Mouse (Mus musculus) ES-Bruce4 (cell line): Measurements from ENCODE around the gene Trmt1. TPM values are rescaled to one million over a fixed set of nuclear protein-coding genes. Genes with fewer than 3 reads are reported as not detected.
A peak's percentile ranks its signal among the peaks of the same experiment; 100 is the strongest.

Experiments used
- H3K27ac ChIP-seq: 2 replicates; pipeline ENCODE4 v1.5.1; 2012; ENCODE audit warnings: low read length, inconsistent platforms; ENCODE audit not compliant: insufficient read depth
- H3K27me3 ChIP-seq: 2 replicates; pipeline ENCODE4 v1.6.1; 2012; ENCODE audit warnings: mild to moderate bottlenecking, low read length, inconsistent platforms; ENCODE audit not compliant: control insufficient read depth, poor library complexity, insufficient read depth, severe bottlenecking
- H3K36me3 ChIP-seq: 2 replicates; pipeline ENCODE4 v1.6.1; 2012; ENCODE audit warnings: inconsistent platforms, mild to moderate bottlenecking, low read length, moderate library complexity; ENCODE audit not compliant: control insufficient read depth, poor library complexity, insufficient read depth, severe bottlenecking
- H3K4me1 ChIP-seq: one replicate; pipeline ENCODE4 v1.8.1; 2011; ENCODE audit warnings: low read length; ENCODE audit not compliant: control insufficient read depth, insufficient read depth
- H3K4me3 ChIP-seq: 2 replicates; pipeline ENCODE4 v1.5.1; 2011; ENCODE audit warnings: low read depth, mild to moderate bottlenecking, low read length
- H3K9ac ChIP-seq: 2 replicates; pipeline ENCODE4 v1.6.1; 2012; ENCODE audit warnings: low read depth, mild to moderate bottlenecking, inconsistent platforms; ENCODE audit not compliant: poor library complexity, severe bottlenecking
- H3K9me3 ChIP-seq: replicated peaks from 2 replicates; pipeline ENCODE4 v1.6.1; 2012; ENCODE audit warnings: mild to moderate bottlenecking, low read length, inconsistent platforms; ENCODE audit not compliant: control insufficient read depth, poor library complexity, insufficient read depth, severe bottlenecking
- CTCF ChIP-seq: IDR thresholded peaks from one replicate; pipeline ENCODE4 v1.8.1; 2011; ENCODE audit warnings: low read depth, low read length
- EP300 ChIP-seq: IDR thresholded peaks from 2 replicates; pipeline ENCODE4 v1.6.1; 2011; ENCODE audit warnings: low read depth, low read length; ENCODE audit not compliant: insufficient read depth
- POLR2A ChIP-seq: IDR thresholded peaks from one replicate; pipeline ENCODE4 v1.8.1; 2011; ENCODE audit warnings: low read length; ENCODE audit not compliant: insufficient read depth
- polyA plus RNA-seq: library from polyadenylated mRNA; stranded (reverse); fragments of >200 nt; gene quantifications from 2 replicates; pipeline ENCODE4 v1.2.4, GENCODE M21; 2011; ENCODE audit warnings: low read depth; ENCODE audit not compliant: missing spikeins, insufficient read depth, insufficient read length

Trmt1 gene
- 77.6 and 79.8 TPM in 2 replicates for polyA plus RNA-seq

DNA sequence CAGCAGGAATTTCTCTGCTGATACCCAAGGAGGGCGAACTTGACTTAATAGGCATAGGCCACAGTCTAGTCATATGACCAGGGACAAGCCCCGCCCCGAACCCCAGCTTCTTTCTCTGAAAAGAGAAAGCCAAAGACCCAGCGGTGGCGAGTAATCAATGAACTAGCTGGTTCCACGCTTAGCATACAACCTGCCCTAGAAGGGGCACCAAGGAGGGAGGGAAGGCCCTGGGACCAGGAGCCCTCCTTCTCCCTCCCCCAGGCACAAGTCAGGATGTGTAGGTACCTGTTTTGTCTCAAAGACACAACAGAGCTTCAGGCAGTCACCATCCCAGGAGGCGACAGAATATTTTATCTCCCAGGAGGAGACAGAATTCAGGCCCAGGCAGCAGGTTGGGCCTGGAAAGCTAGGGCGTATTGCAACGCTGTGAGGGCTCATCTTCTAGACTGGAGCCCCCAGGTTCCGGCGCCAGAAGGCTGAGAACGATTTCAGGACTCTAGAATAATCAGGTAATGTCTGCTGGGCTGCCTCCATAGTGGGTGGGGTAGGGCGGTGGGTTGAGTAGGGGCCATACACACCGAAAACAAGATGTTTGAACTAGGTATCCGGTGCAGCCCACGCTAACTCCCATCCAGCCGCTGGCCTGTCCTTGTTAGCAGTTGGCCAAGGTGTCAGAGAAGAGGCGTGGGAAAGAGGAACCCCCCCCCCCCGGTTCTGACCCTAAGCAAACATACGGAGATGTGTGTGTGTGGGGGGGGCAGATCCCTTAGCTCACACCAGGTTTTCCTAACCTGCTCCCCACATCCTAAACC lies at the start of gene Trmt1:
TSS of gene Trmt1 (plus strand) at position 117 of the 812 bp plus-strand sequence.
- H3K36me3 ChIP-seq: peaks cover 26% of the 10 kb centered on the region
- H3K9me3 ChIP-seq: no peaks in the 10 kb centered on the region
- H3K9ac ChIP-seq: peak within 1 kb of the TSS; percentile 100
- peaks cover 3% of the 10 kb centered on the region for H3K4me1 ChIP-seq
- H3K4me3 ChIP-seq: peak within 1 kb of the TSS; percentile 73
- no peak for TF ChIP-seq POLR2A
- H3K27me3 ChIP-seq: no peaks in the 10 kb centered on the region
- H3K27ac ChIP-seq: peak within 1 kb of the TSS; percentile 95

DNA sequence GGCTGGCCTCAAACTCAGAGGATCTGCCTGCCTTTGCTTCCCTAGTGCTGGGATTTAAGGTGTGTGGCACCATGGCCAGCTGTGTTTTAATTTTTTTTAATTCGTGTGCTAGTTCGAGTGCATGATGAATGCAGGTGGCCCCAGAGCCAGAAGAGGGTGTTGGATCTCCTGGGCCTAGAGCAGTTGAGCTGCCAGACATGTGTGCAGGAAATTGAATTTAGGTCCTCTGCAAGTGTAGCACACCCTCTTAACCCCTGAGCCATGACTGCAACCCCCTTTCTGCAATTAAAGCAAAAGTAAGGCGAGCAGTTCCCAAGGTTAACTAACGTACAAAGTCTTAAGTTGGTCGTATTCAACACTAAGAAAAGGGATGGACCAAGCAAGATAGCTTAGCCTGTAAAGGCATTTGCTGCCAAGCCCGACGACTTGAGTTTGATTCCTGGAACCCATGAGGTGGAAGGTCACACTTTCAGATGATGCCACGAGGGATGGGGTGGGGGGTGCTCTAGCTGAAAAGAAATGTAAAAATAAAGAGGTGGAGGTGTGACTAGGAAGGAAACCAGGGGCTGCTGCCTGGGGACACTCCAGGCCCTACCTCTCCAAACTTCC lies 48.1 kb upstream of the Trmt1 start:
- TF ChIP-seq EP300: no peak
- no peak for TF ChIP-seq POLR2A
- TF ChIP-seq CTCF: no peak
- peak overlapping the region; percentile 43 for H3K27ac ChIP-seq
- H3K9ac ChIP-seq: peak overlapping the region; percentile 92
- no peaks in the 10 kb centered on the region for H3K27me3 ChIP-seq
- H3K4me1 ChIP-seq: peaks cover 11% of the 10 kb centered on the region
- peak overlapping the region; percentile 58 for H3K4me3 ChIP-seq
- no peaks in the 10 kb centered on the region for H3K36me3 ChIP-seq
- H3K9me3 ChIP-seq: no peaks in the 10 kb centered on the region

DNA sequence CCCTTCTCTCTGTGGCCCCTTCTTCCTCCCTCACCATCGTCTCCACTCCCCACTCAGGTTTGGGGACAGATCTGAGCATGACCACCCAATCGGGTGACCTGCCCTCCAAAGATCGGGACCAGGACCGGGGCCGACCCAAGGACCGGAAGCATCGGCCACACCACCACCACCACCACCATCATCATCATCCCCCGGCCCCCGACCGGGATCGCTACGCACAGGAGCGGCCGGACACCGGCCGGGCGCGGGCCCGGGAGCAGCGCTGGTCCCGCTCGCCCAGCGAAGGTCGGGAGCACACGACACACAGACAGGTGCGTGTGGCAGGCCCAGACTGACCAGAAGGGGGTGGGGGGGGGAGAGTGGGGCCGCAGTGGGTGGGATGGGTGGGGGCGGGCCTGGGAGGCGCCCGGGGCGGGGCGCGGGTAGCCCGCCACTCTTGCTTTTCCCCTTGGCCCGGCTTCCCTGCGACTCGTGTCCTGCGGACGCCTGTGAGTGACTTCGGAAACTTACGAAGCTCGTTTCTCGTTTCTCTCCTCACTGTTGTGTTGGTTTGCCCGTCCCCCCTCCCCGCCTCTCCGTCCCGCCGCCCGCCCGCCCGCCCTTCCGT lies 47.4 kb upstream of the Trmt1 start:
- TF ChIP-seq CTCF (no peak), POLR2A (no peak), EP300 (no peak)
- peak overlapping the region; percentile 43 for H3K27ac ChIP-seq
- H3K27me3 ChIP-seq: no peaks in the 10 kb centered on the region
- no peaks in the 10 kb centered on the region for H3K9me3 ChIP-seq
- H3K9ac ChIP-seq: peak overlapping the region; percentile 92
- peak overlapping the region; percentile 58 for H3K4me3 ChIP-seq
- no peaks in the 10 kb centered on the region for H3K36me3 ChIP-seq
- H3K4me1 ChIP-seq: peaks cover 11% of the 10 kb centered on the region

DNA sequence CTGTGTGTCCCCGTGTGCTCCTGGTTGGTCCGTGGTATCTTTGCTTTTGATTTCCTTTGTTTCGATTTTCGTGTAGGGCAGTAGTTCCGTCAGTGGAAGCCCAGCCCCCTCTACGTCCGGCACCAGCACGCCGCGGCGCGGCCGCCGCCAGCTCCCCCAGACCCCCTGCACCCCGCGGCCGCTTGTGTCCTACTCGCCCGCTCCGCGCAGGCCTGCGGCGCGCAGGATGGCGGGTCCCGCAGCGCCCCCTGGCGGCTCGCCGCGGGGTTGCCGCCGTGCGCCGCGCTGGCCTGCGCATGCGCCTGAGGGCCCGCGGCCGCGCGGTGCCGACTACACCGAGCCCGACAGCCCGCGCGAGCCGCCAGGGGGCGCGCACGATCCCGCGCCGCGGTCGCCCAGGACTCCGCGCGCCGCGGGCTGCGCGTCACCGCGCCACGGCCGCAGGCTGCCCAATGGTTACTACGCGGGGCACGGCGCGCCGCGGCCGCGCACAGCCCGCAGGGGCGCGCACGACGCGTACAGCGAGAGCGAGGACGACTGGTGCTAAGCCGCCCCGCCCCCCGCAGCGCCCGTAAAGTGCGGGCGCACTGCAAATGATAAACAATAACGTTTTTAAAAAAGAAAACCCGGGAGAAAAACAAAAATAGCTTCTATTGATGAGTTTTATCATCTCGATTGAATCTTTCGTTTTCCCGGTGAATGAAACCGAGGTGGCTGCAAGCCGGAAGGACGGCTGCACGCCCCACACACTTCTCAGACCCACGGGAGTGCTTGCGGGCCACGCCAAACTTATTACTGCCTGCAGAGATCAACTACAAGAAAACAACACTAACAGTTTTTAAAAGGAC lies 46.7 kb upstream of the Trmt1 start:
- Histone ChIP-seq H3K4me1 (peaks cover 11% of the 10 kb centered on the region), H3K27me3 (no peaks in the 10 kb centered on the region), H3K9ac (peak overlapping the region; percentile 92), H3K27ac (peak overlapping the region; percentile 46), H3K9me3 (no peaks in the 10 kb centered on the region), H3K4me3 (peak overlapping the region; percentile 73), H3K36me3 (no peaks in the 10 kb centered on the region)
- TF ChIP-seq POLR2A (peak; percentile 25), EP300 (no peak), CTCF (peak; percentile 47)

DNA sequence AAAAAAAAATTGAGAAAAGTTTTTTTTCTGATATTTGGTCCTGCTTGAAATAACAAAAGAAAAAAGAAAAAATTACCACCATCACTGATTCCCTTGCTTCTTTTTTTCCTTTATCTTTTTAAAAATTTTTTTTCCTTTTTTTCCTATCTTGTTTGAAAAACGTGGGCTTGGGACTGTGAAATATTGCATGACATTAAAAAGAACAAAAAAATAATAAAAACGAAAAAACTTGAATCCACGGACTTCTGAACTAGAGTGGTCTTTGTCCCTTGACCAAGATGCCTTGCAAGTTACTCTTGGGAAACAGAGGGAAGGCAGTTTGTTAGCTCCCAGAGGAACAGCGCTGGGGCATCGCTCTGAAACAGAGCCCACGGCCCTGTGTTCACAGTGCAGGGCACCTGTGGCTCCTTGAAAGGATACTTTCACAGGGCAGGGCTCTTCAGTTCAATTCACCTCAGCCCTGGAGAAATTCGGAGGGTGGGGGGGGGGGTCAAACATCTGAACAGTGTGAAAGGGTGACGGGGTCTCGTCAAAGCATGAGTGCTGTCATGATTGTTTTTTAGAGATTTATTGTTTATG lies 46.0 kb upstream of the Trmt1 start:
- H3K9ac ChIP-seq: peak overlapping the region; percentile 63
- TF ChIP-seq EP300: no peak
- no peak for TF ChIP-seq POLR2A
- TF ChIP-seq CTCF: no peak
- no peaks in the 10 kb centered on the region for H3K27me3 ChIP-seq
- peaks cover 4% of the 10 kb centered on the region for H3K4me1 ChIP-seq
- no peaks in the 10 kb centered on the region for H3K9me3 ChIP-seq
- H3K27ac ChIP-seq: peak overlapping the region; percentile 62
- peak overlapping the region; percentile 73 for H3K4me3 ChIP-seq
- H3K36me3 ChIP-seq: no peaks in the 10 kb centered on the region
